Mouse (Mus musculus) stomach, postnatal 0 days (tissue): ENCODE measurements around the gene Tyw5.

Source experiments
- CTCF ChIP-seq: IDR thresholded peaks from 2 replicates; pipeline ENCODE4 v1.5.1; 2016; ENCODE audit warnings: antibody characterized with exemption, low read depth, mild to moderate bottlenecking, moderate library complexity
- EP300 ChIP-seq: optimal IDR thresholded peaks from 2 replicates; pipeline ENCODE3; 2016; ENCODE audit warnings: antibody characterized with exemption

- TF ChIP-seq CTCF, result peak; percentile 85
- TF ChIP-seq EP300, result no peak
These were observed 12.8 kb downstream of the Tyw5 start for GRCm38 (mm10) chr1:57394051-57394450.
